ENCODE assay signal across 10 mouse cellular contexts in genomic region chr16:73863748-73864147, GRCm38 (mm10).
DNase-seq lines count a peak whose midpoint lies in the region; ATAC-seq and TF ChIP-seq lines count a peak whose summit lies in the region.
"Had no signal": no experiment of that assay in that cellular context is flagged by ENCODE, and none has a peak within 500 bp of the region (broad histone marks: within the 10 kb centered on the region; RNA-seq: fewer than 3 reads in every experiment).

No protein-coding gene starts in this region.

- TF ChIP-seq EP300 in heart, adult 2 months (IDR thresholded peaks at IDR 0.05; ENCODE audit: insufficient read depth, low read depth, low read length): 0 out of 2 replicates have a peak, but pooled peaks have one; percentile 20

- H3K4me3 ChIP-seq in heart, adult 2 months: no peak overlapping the region
- no peak overlapping the region for H3K4me3 ChIP-seq in heart, embryonic 12.5 days

- no peaks in the 10 kb centered on the region for H3K9me3 ChIP-seq in heart, embryonic 12.5 days (replicated peaks)

- intact Hi-C loops in heart, adult 2 months (cut with DNase I): no loop called here

- no peak for ATAC-seq in heart, embryonic 12.5 days (ENCODE audit: insufficient number of reproducible peaks, low FRiP score)
- ATAC-seq in hematopoietic stem cell, adult 5-6 weeks (replicated peaks in 1 of 2; ENCODE audit: insufficient read depth in 1 of 2, low FRiP score in 2 of 2, low TSS enrichment in 1 of 2, low read depth in 1 of 2, poor library complexity in 2 of 2, severe bottlenecking in 2 of 2): peak; percentile 75 to 83
- ATAC-seq: liver, postnatal 0 days had no signal

- WGBS in heart, adult 2 months: 9% methylated on average over 3 of the region's 3 CpGs
- WGBS in heart, embryonic 12.5 days: 13% methylated on average over 3 of the region's 3 CpGs

- H3K9ac ChIP-seq in heart, adult 2 months (ENCODE audit: low read depth, low read length): no peak overlapping the region
- no peak overlapping the region for H3K9ac ChIP-seq in heart, embryonic 12.5 days
- H3K9ac ChIP-seq: liver, postnatal 0 days had no signal

- no peak for TF ChIP-seq POLR2A in heart, adult 2 months (IDR thresholded peaks at IDR 0.05; ENCODE audit: insufficient read depth, low read depth, low read length)

- H3K4me1 ChIP-seq in heart, adult 2 months (ENCODE audit: control insufficient read depth, insufficient read depth, low read length): peaks cover 1% of the 10 kb centered on the region; the same call in 1 of the 2 replicates
- peaks cover 9% of the 10 kb centered on the region for H3K4me1 ChIP-seq in heart, embryonic 12.5 days (replicated peaks)

- H3K27ac ChIP-seq in heart, adult 2 months: no peak overlapping the region
- no peak overlapping the region for H3K27ac ChIP-seq in heart, embryonic 12.5 days (ENCODE audit: poor library complexity, severe bottlenecking)

- H3K4me2 ChIP-seq in heart, embryonic 12.5 days: no peak overlapping the region

- H3K79me2 ChIP-seq in heart, adult 2 months (replicated peaks; ENCODE audit: control insufficient read depth, insufficient read depth, low read length): no peaks in the 10 kb centered on the region

- H3K27me3 ChIP-seq in heart, adult 2 months (ENCODE audit: control insufficient read depth, insufficient read depth, low read length): no peaks in the 10 kb centered on the region
- no peaks in the 10 kb centered on the region for H3K27me3 ChIP-seq in heart, embryonic 12.5 days (replicated peaks)

- peak; percentile 8; the same call in 1 of the 2 replicates for TF ChIP-seq CTCF in heart, adult 2 months (IDR thresholded peaks at IDR 0.05)

- peak; percentile 18 for DNase-seq in heart, adult 2 months
- DNase-seq in ES-CJ7 (ENCODE audit: low read depth, low spot score): peak; percentile 37
- peak; percentile 78 to 83 for DNase-seq in cerebellum, postnatal 14 days
- DNase-seq in urinary bladder, adult 18-20 months (ENCODE audit: low spot score in 2 of 2): no peak
- DNase-seq in adrenal gland, adult 18-20 months (ENCODE audit: low spot score in 2 of 2): no peak
- DNase-seq in thymus, adult 18-20 months: no peak
- DNase-seq: liver, postnatal 0 days had no signal

- H3K36me3 ChIP-seq in heart, adult 2 months (ENCODE audit: control insufficient read depth, insufficient read depth, low read length): no peaks in the 10 kb centered on the region
- no peaks in the 10 kb centered on the region for H3K36me3 ChIP-seq in heart, embryonic 12.5 days
- H3K36me3 ChIP-seq: G1E had no signal

Comparison
In these comparisons a context has a peak if more than half of its experiments do, and no peak if none do; other contexts are left out.
1. DNase-seq: peak in heart, adult 2 months (2 of 2), ES-CJ7 (single experiment) and cerebellum, postnatal 14 days (2 of 2); none in urinary bladder, adult 18-20 months (0 of 2), adrenal gland, adult 18-20 months (0 of 2) and thymus, adult 18-20 months (0 of 2).